Mouse (Mus musculus) ovary, adult 10 weeks (tissue): ENCODE data around the gene Rhox4a. TPM values are rescaled to one million over a fixed set of nuclear protein-coding genes. Genes with fewer than 3 reads are reported as not detected.

Experiments
- polyA plus RNA-seq: library from polyadenylated mRNA; stranded (reverse); fragments of 350-450 nt; fragmentation: Illumina TruSeq; extraction: RNeasy Lipid Tissue Mini Kit (QIAGEN cat#74804); gene quantifications from one replicate; pipeline ENCODE4 v1.2.3, GENCODE M21; 2014

Rhox4a gene
- not detected for polyA plus RNA-seq

DNA sequence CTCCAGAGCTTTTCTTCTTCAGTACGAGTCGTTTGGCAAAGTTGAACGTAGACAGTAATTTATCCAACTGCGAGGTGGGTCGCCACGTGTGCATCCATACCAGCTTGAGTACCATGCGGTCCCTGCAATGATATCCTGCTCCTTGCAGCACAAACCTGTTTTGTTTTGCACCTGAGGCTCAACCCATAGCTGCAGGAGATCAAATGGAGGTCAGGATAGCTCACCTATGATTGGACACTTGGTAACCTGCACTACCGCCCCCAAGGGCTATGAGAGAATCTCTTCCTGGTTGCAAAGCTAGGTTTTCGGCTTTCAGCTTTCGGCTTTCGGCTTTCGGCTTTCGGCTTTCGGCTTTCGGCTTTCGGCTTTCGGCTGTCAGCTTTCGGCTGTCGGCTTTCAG, at the start of gene Rhox4a:
Rhox4a (plus strand) TSS at position 301 of the 400 bp plus-strand sequence.

DNA sequence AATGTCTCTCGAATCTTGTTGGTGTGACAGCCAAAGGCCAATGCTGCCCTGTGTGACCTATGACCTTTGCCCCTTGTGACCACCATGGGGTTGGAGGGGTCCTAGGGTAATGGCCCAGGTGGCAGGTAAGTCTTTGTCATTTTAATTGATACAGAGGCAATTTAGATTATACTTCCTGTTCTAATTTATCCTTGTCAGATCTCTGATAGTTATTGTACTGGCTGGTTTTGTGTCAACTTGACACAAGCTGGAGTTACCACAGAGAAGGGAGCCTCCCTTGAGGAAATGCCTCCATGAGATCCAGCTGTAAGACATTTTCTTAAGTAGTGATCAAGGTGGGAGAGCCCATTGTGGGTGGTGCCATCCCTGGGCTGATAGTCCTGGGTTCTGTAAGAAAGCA, 43.0 kb upstream of the Rhox4a start, which contains the start of gene Rhox1:
Rhox1 (minus strand) TSS at position 101 of the 400 bp plus-strand sequence.

DNA sequence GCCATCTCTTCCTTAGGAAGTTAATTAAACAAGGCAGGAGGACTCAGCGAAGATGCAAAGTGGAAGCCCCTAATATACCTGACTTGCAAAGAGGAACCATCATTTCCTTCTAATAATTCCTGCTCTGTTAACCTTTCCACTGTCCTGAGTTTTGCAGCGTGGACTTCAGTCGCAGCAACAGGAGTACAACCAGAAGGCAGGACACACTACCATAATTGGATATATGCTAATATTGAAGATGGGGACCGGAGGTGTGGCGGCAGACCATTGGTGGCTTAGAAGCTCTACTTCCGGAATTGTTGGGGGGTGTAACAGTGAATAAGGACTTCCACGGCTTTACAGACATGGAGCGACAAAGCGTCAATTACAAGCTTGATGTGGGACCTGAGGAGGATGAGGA, 20.5 kb upstream of the Rhox4a start, which contains the start of gene Rhox2a:
Rhox2a (plus strand) TSS at position 301 of the 400 bp plus-strand sequence.

DNA sequence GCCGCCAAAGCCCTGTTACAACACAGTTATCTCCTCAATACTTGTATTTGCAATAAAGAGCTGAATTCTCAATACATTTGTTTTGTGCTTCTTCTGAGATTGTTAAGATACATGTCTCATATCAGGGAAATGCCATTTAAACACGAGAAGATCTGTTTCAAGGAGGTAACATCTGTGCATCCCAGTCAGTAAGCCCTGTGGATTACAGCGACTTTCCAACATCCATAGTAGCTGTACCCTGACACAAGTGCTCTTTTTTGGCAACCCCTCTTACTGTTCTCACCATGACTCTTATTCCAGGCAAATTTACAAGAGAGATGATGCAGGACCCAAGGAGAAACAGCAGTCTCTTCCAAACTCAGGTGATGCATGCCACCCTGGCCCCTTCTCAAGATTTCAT, 15.5 kb upstream of the Rhox4a start, which contains the start of gene Rhox3a:
Rhox3a (plus strand) TSS at position 301 of the 400 bp plus-strand sequence.

Other genes starting within 250 kb of the Rhox4a start
- gene Sowahd, start 216.5 kb upstream of the Rhox4a start, polyA plus RNA-seq, result not detected
- gene Rpl39, start 179.9 kb upstream of the Rhox4a start, polyA plus RNA-seq, result 1,809 TPM
- 100 TPM for gene Upf3b, start 155.0 kb upstream of the Rhox4a start, polyA plus RNA-seq
- gene Nkap, start 138.5 kb upstream of the Rhox4a start, polyA plus RNA-seq, result 140 TPM
- 1.6 TPM for gene Akap14, start 96.5 kb upstream of the Rhox4a start, polyA plus RNA-seq
- gene Ndufa1, start 74.2 kb upstream of the Rhox4a start, polyA plus RNA-seq, result 149 TPM
- 0.40 TPM for gene Rnf113a1, start 74.1 kb upstream of the Rhox4a start, polyA plus RNA-seq
- gene Gm9, start 54.3 kb upstream of the Rhox4a start, polyA plus RNA-seq, result not detected
- gene Rhox1, start 43.1 kb upstream of the Rhox4a start, polyA plus RNA-seq, result not detected
- not detected for gene Rhox2a, start 20.4 kb upstream of the Rhox4a start, polyA plus RNA-seq
- not detected for gene Rhox3a, start 15.4 kb upstream of the Rhox4a start, polyA plus RNA-seq
- gene Rhox3a2, start 114.7 kb downstream of the Rhox4a start, polyA plus RNA-seq, result not detected
- not detected for gene Rhox4a2, start 125.5 kb downstream of the Rhox4a start, polyA plus RNA-seq
- gene Rhox2b, start 146.7 kb downstream of the Rhox4a start, polyA plus RNA-seq, result not detected
- gene Rhox4b, start 167.2 kb downstream of the Rhox4a start, polyA plus RNA-seq, result not detected
- not detected for gene Rhox2c, start 188.3 kb downstream of the Rhox4a start, polyA plus RNA-seq
- not detected for gene Rhox3c, start 193.2 kb downstream of the Rhox4a start, polyA plus RNA-seq
- not detected for gene Rhox4c, start 215.0 kb downstream of the Rhox4a start, polyA plus RNA-seq
- gene Rhox2d, start 228.1 kb downstream of the Rhox4a start, polyA plus RNA-seq, result not detected
- not detected for gene Rhox4d, start 249.0 kb downstream of the Rhox4a start, polyA plus RNA-seq